Mouse (Mus musculus): Measurements from ENCODE around the gene Slc10a1.

DNA sequence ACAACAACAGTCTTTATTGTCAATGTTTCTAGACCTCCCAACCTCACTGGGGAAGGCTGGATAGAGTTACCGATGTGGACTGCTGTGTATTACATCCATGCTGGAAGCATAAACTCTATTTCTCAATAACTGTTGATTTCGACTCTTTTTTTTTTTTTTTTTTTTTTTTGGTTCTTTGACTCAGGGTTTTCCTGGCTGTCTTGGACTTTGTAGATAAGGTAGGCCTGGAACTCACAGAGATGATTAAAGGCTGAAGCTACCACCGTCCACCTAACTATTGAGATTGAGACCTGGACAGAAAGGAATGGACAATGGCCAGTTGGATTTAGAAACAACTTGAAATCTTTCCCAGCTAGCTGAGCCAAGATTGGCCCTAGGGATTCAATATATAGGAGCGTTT lies 24.3 kb downstream of the Slc10a1 start:
- TF ChIP-seq CTCF (IDR thresholded peaks at IDR 0.05; ENCODE audit: borderline replicate concordance, insufficient read depth, low read length): no peak
- TF ChIP-seq POLR2A (IDR thresholded peaks at IDR 0.05; ENCODE audit: low read depth, low read length): no peak

Data from embryonic fibroblast, embryonic 13.5 days (primary cell).